Mouse (Mus musculus) thymus, postnatal 0 days (tissue): ENCODE results near the gene C2cd2. TPM values are rescaled to one million over a fixed set of nuclear protein-coding genes. Genes with fewer than 3 reads are reported as not detected.
"Not testable (repeated sequence)": the region's sequence is repeated elsewhere in the genome, so short reads cannot be mapped to it uniquely, and the experiment has no call there.

Experiments
- DNase-seq: peaks from one replicate; pipeline ENCODE4 v3.0.0-alpha.2; 2015; ENCODE audit warnings: low spot score
- polyA plus RNA-seq: library from polyadenylated mRNA; unstranded; fragments of >200 nt; fragmentation: Nextera tagmentation; extraction: Ambion mirVana; gene quantifications from 2 replicates; pipeline ENCODE4 v1.2.1, GENCODE M21; 2015

Gene C2cd2
- 6.6 and 8.0 TPM in 2 replicates for polyA plus RNA-seq

GRCm38 (mm10) chr16:97962151-97962948, at the start of gene C2cd2, which contains the start of gene Zbtb21:
TSS of gene C2cd2 (minus strand) at chr16:97962598.
TSS of gene Zbtb21 (minus strand) at chr16:97962622.
- DNase-seq, result peak; percentile 94

DNA sequence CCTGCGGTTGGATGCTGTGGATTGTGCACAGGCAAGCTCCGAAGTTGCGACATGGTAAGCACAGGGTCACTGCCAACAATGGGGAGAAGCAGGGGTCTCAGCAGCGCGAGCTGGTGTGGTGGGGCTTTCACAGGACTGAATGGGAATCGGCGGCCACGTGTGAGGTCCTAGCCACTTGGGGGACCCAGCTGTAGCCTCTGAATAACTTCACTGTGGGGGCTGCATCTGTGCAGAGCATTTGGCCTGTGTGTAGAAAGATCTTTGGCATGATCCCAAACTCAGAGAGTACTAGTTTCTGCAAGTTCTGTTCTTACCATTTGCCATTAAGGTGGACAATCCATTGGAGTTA, 35.0 kb upstream of the C2cd2 start:
- DNase-seq, result not testable (repeated sequence)

DNA sequence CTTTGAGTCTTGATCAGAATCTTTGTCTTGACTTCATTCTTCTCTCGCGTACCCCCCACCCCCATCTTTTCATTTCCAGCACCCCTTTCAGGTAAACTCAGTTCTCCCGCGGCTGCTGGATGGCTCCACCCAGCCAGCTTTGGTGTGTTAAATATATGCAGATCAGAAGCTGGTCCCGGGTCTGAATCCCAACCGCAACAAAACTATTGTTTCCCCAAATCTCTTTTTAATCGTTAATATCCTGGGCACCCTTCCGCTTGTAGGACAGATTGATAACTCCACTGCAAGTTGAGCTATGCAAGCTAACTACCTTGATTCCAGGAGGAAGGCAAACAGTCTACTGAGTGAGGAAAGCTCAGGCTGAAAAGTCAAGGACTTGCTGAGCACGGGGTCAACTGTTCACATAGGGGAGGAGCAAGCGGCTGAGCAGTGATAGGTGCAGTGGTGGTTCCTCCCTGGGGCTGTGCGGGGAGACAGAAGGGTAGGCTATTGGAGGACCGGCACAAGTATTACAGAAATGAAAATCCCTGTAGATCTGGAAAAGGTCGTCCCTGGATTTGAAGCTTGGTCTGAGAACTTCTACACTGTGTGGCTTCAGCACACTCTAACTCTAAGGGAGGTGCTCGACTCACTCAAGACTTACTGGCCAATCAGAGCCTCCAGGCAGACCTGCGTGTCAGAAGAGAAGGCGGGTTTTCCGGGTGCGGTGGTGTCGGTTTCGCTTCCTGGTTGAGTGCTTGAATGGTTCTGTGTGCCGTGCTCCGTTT, 34.4 kb upstream of the C2cd2 start, which contains the start of gene B230307C23Rik:
TSS of gene B230307C23Rik (plus strand) at position 700 of the 767 bp plus-strand sequence.
- peak; percentile 91 for DNase-seq

- DNase-seq, result no peak
Measured at GRCm38 (mm10) chr16:97995849-97996615, 33.6 kb upstream of the C2cd2 start.

- DNase-seq, result not testable (repeated sequence)
Measured at GRCm38 (mm10) chr16:97992477-97992876, 30.1 kb upstream of the C2cd2 start.

DNA sequence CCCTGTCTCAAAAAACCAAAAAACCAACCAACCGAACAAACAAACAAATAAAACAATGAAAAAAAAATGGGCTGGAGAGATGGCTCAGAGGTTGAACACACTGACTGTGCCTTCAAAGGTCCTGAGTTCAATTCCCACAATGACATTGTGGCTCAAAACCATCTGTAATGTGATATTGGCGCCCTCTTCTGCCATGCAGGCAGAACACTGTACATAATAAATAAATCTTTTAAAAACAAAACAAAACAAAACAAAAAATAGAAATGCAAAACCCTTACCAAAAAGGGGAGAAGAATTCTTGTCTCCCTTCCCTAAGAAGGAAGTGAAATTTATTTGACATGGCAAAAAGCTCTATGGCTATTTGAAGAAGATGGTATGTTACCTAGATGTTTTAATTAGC, 29.1 kb upstream of the C2cd2 start:
- no peak for DNase-seq

GRCm38 (mm10) chr16:97984589-97984988, 22.2 kb upstream of the C2cd2 start:
- no peak for DNase-seq

DNA sequence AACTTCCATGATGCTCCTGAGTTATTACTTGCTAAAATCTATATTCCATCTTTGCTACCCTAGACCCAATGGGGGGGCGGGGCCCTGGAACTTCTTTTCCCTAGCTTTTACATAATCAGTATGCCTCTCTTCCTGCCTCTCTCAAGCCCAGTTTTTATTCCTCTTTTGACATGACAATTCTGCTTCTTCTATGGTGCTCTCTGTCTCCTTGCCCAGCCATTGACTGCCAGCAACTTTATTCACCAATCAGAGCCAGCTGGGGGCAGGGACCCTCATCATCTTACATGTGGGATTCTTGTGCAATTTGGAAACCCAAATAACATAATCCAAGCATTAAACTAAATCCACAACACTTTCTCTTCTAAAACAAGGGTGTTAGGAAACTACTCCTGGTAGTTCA, 19.0 kb upstream of the C2cd2 start:
- DNase-seq, result no peak

- DNase-seq, result no peak
Measured at GRCm38 (mm10) chr16:97977722-97978121, 15.3 kb upstream of the C2cd2 start.

DNA sequence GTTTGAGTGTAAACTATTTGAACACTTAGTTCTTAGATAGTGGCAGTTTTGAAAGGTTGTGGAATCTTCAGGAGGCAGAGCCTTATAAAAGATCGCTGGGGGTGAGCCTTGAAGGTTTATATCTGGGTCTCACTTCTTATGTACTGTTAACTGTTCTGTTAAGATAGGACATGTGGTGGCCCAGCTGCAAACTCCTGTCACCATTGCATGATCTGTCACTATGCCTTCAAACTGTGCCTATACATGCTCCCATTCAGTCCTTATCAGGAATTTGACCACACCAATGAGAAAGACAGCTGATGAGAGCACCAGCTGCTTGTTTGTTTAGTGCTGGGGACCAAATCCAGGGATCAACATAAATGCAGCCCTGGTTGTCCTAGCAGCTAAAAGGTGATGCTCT, 14.9 kb upstream of the C2cd2 start:
- no peak for DNase-seq

DNA sequence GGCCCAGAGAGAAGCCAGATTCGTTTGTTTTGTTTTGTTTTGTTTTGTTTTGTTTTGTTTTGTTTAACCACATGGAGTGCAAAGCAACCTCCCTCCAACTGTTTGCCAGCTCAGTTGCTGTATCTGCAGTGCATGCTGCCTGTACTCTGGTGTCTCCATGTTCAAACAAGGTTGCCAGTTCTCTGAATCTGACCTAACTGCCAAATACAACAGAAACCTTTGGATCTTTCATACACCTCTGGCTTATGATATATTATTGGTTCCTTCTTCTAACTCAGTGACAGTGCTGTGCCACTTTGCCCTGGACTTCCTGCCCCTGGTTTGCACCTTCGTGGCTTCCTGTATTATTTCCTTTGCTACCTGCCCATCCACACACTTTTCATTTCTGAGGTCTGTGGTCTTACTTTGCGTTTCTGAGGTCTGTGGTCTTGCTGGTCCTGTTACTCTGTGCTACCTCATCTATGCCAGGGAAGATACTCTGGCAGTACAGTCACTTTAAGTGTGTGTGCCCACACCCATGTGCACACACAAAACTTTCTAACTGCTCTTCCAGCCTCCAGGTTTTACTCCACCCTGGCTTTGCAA, 1.6 kb upstream of the C2cd2 start:
- DNase-seq, result peak; percentile 6

DNA sequence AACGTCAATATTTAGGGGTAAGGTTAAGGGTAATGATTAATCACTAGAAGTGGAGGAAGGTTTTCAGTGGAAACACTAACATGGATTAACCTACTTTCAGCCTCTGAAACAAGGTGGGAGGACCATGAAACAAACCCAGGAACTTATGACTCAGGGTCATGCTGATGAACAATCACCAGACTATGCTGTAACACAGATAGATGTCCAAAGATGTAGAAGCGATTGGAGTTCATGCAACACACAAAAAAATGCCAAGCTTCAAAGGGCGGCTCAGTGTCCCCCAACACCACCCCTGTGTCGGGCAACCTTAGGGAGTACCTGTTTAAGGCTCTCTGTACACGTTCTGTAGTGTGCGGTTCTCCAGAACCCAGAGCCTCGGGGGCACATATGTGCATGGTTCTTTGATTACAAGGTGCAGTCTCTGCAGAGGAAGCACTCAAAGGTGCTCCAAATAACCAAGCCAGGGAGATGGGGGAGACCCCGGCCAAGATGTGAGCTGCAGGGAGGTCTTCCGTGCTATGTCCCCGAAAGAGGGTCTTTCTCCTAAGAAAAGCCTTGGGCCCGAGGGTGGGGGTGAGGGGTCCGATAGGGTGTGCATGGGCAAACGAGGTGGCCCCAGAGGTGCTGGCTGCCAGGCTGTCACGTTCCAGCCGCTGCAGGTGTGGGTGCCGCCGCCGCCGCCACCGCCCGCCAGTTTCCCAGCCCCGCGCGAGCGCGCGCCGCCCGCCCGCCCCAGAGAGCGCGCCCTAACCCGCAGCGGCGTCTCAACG, 832 bp downstream of the C2cd2 start:
- DNase-seq, result no peak

- no peak for DNase-seq
Measured at GRCm38 (mm10) chr16:97960348-97960747, 2.0 kb downstream of the C2cd2 start.

DNA sequence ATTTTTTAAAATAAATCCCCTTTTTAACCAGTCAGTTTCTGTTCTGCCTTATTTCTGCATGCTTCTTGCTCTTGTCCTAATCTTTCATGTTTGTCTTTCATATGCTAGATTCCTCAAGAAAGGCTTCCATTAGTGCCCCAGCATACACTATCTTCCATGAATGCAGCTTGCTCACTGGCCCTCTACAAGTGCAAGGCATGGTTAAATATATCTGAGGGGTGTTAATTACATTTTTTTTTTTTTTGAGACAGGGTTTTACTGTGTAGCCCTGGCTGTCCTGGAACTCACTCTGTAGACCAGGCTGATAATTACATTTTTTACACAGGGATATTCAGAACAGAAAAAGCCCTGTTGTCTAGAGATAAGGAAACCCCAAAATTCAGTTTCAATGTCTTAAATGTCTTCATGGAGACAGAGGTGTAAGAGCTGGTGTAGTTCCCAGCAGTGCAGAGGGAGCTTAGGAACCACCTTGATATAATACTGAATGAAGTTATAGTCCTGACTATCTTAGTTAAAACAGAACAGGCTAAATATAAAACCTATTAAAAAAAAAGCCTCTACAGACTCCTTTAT, 3.9 kb downstream of the C2cd2 start:
- no peak for DNase-seq

DNA sequence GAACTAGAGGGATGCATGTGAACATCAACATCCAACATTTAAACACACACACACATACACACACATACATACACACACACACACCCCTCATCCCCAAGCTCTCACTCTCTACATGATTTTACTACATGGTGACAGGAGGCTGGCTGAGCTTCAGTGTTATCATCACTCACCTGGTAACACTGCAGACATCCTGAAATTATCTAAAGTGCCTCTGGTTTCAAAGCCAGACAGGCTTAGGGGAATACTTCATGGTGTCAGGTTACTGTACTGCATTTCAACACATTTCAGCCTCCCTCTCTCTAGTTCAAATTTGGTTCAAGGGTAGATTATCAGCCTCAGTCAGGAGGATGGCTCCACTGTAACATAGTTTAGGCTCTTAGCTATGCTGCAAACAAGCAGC, 4.8 kb downstream of the C2cd2 start:
- no peak for DNase-seq

GRCm38 (mm10) chr16:97956011-97956410, 6.4 kb downstream of the C2cd2 start:
- no peak for DNase-seq

- no peak for DNase-seq
Measured at GRCm38 (mm10) chr16:97953300-97953699, 9.1 kb downstream of the C2cd2 start.

- no peak for DNase-seq
Measured at GRCm38 (mm10) chr16:97952801-97953200, 9.6 kb downstream of the C2cd2 start.

DNA sequence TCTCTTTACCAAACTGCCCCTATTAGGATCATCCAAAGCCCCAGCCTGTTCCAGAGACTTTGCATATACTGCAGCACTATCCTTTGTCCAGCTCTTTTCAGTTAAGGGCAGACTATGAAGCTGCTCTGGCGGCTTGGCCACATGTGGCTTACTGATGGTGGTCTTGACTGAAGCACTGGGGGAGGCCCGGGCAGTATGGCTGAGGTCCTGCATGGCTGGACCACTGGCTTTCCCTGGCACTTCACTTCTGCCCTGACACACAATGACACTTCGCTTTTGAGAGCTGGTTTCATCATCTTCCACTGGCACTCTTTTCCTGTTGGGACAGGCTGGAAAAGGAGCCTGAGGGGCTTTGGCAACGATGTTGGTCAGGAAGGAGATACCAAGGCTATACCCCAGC, 10.0 kb downstream of the C2cd2 start:
- DNase-seq, result no peak

DNA sequence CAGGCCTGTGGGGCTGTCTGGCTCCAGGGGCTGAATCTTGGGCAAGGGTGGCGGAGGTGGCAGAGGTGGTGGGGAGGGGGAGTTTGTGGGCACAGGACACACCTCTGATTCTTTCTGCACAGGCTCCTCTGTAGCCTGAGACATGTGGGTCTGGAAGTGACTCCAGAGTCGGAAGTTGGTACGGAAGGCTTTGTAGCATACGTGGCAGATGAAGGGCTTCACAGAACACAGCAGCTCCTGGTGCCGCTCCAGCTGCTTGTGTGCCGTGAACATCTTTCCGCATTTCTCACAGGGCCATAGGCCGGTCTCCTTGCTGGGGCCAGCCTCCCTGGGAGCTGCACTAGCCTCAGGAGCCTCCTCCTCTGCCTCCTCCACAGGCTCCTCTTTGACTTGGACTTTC, 12.3 kb downstream of the C2cd2 start:
- no peak for DNase-seq
